Mouse (Mus musculus) layer of hippocampus, adult 6 months (tissue): ENCODE data around the gene Timm44. TPM values are rescaled to one million over a fixed set of nuclear protein-coding genes. Genes with fewer than 3 reads are reported as not detected.

Experiments used
- long read RNA-seq, 2 experiments: library from polyadenylated mRNA; unstranded; transcript quantifications; one replicate each; pipeline ENCODE4 v2.0.0; 2019 to 2020
- polyA plus RNA-seq: library from polyadenylated mRNA; unstranded; fragments of <200 nt; fragmentation: Nextera tagmentation; gene quantifications from 2 replicates; pipeline ENCODE4 v1.2.3, GENCODE M21; 2021

The Timm44 gene
- 22.1 and 27.5 TPM in 2 replicates for polyA plus RNA-seq
- long read RNA-seq, experiment 1, transcript Timm44-201 (13 exons, 1,790 nt) = major isoform, 34 of 47 reads
- long read RNA-seq, experiment 1, partial matches to known transcripts = 10 of 47 reads
- long read RNA-seq, experiment 1, other reads (novel, unspliced or antisense) = 2 of 47 reads
- long read RNA-seq, experiment 2, transcript Timm44-206 (12 exons, 3,041 nt) = minor isoform, 8 of 268 reads
- long read RNA-seq, experiment 2, transcript Timm44-201 (13 exons, 1,790 nt) = major isoform, 225 of 268 reads
- long read RNA-seq, experiment 2, partial matches to known transcripts = 4 of 268 reads
- long read RNA-seq, experiment 2, other reads (novel, unspliced or antisense) = 30 of 268 reads

GRCm38 (mm10) chr8:4275275-4276110, at the start of gene Timm44:
Gene Timm44, minus strand, starts transcription at chr8:4275913.

GRCm38 (mm10) chr8:4324983-4325750, 49.5 kb upstream of the Timm44 start, which contains the start of the genes Ccl25 and Elavl1:
Gene Ccl25, plus strand, starts transcription at chr8:4325210.
Gene Elavl1, minus strand, starts transcription at chr8:4325413.

GRCm38 (mm10) chr8:4259125-4259804, 16.4 kb downstream of the Timm44 start, which contains the start of gene Ctxn1:
Gene Ctxn1, minus strand, starts transcription at chr8:4259274.

GRCm38 (mm10) chr8:4252934-4253841, 22.5 kb downstream of the Timm44 start, which contains the start of gene Snapc2:
Gene Snapc2, plus strand, starts transcription at chr8:4253080.

GRCm38 (mm10) chr8:4247951-4248540, 27.7 kb downstream of the Timm44 start, which contains the start of gene Tgfbr3l:
Gene Tgfbr3l, plus strand, starts transcription at chr8:4248214.

GRCm38 (mm10) chr8:4238434-4239192, 37.1 kb downstream of the Timm44 start, which contains the start of the genes Map2k7 and Gm49320:
Gene Map2k7, plus strand, starts transcription at chr8:4238740.
Gene Gm49320, plus strand, starts transcription at chr8:4238865.

GRCm38 (mm10) chr8:4226739-4227347, 48.9 kb downstream of the Timm44 start, which contains the start of gene Lrrc8e:
Gene Lrrc8e, plus strand, starts transcription at chr8:4226827.

GRCm38 (mm10) chr8:4216791-4217621, 58.7 kb downstream of the Timm44 start, which contains the start of gene Prr36:
Gene Prr36, minus strand, starts transcription at chr8:4217459.

Other genes with a start within 250 kb of the Timm44 start
- gene Cd209f, start 170.1 kb downstream of the Timm44 start, polyA plus RNA-seq = 1.2 and 2.2 TPM in 2 replicates
- gene Cd209g, start 141.8 kb downstream of the Timm44 start, polyA plus RNA-seq = 0.28 and 0.43 TPM in 2 replicates
- gene Evi5l, start 109.3 kb downstream of the Timm44 start, polyA plus RNA-seq = 19.8 and 23.8 TPM in 2 replicates
- 18.3 and 30.0 TPM in 2 replicates for gene Prr36, start 58.5 kb downstream of the Timm44 start, polyA plus RNA-seq
- not detected in 2 replicates for gene Lrrc8e, start 49.1 kb downstream of the Timm44 start, polyA plus RNA-seq
- 12.9 and 16.1 TPM in 2 replicates for gene Map2k7, start 37.2 kb downstream of the Timm44 start, polyA plus RNA-seq
- gene Gm49320, start 37.0 kb downstream of the Timm44 start, polyA plus RNA-seq = 0.08 TPM in 1 of 2 replicates, not detected in the other
- gene Tgfbr3l, start 27.7 kb downstream of the Timm44 start, polyA plus RNA-seq = 0.21 and 0.40 TPM in 2 replicates
- gene Snapc2, start 22.8 kb downstream of the Timm44 start, polyA plus RNA-seq = 31.8 and 34.8 TPM in 2 replicates
- gene Ctxn1, start 16.6 kb downstream of the Timm44 start, polyA plus RNA-seq = 735 and 876 TPM in 2 replicates
- gene Ccl25, start 49.3 kb upstream of the Timm44 start, polyA plus RNA-seq = 19.5 and 23.5 TPM in 2 replicates
- 69.8 and 88.2 TPM in 2 replicates for gene Elavl1, start 49.5 kb upstream of the Timm44 start, polyA plus RNA-seq
- gene Cers4, start 217.1 kb upstream of the Timm44 start, polyA plus RNA-seq = 32.0 and 32.4 TPM in 2 replicates